Mouse (Mus musculus) left cerebral cortex, adult 2 months (tissue): ENCODE measurements around the gene Ube2d1. TPM values are rescaled to one million over a fixed set of nuclear protein-coding genes. Genes with fewer than 3 reads are reported as not detected.

Experiments
- DNase-seq, 2 experiments: peaks; one replicate each; pipeline ENCODE4 v3.0.0; 2021 to 2022; ENCODE audit warnings: low spot score in 2 of 2, mixed read lengths in 1 of 2; ENCODE audit errors: extremely low spot score in 1 of 2
- H3K27ac ChIP-seq: fragments of 200-600 bp; 2 replicates; pipeline ENCODE4 v1.8.1; 2022
- H3K4me3 ChIP-seq: fragments of 200-600 bp; 2 replicates; pipeline ENCODE4 v1.8.1; 2022
- CTCF ChIP-seq: fragments of 200-600 bp; IDR thresholded peaks from 2 replicates; pipeline ENCODE4 v1.8.1; 2022; ENCODE audit warnings: antibody characterized with exemption, mild to moderate bottlenecking, moderate library complexity
- intact Hi-C: fragments of 180-260 bp; cut with DNase I; formaldehyde crosslinking; loops from one replicate; pipeline ENCODE4 v1.15.1; 2025
- total RNA-seq, 2 experiments: library from RNA; stranded (reverse); gene quantifications; 2 replicates each; pipeline ENCODE4 v1.2.3; 2021

Gene Ube2d1
- total RNA-seq, 2 experiments from 2014 or later: 49.6 to 50.7 TPM

- Histone ChIP-seq H3K27ac (peak overlapping the region; percentile 61), H3K4me3 (no peak overlapping the region)
- DNase-seq: no peak
- TF ChIP-seq CTCF: no peak
- intact Hi-C loops: no loop called here
These were observed 35.8 kb downstream of the Ube2d1 start for GRCm38 (mm10) chr10:71249086-71249880.

- Histone ChIP-seq H3K4me3 (no peak overlapping the region), H3K27ac (no peak overlapping the region)
- no peak for TF ChIP-seq CTCF
- intact Hi-C loops: no loop called here
- no peak for DNase-seq
These were observed 38.1 kb downstream of the Ube2d1 start for GRCm38 (mm10) chr10:71246956-71247355.

DNA sequence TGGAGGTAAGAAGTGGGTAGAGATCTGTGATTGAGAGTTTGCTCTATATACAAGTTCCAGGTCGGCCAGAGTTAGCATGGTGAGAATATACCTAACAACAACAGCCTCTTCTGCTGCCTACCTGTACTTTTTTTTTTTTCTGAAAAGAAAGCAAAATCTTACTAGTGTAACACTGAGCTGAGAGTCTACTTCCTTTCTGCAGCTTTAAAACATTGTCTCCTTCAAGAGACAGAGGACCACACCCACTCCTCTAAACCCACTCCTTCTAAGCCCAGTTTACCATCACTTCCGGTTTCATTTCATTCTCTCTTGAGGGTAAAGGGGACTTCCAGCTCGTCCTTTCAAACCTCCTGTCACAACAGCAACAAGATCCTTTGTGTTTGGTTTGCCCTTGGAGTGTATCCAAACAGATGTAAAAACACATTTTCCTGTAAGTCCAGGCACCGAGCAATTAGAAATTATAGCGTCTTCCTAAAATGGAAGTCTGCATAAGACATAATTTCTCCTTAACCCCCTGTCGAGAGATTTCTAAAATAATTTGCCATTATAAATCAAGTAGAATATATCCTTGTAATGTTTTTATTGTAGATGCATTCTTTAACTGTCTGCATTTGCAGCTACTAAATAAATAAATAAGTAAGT, 45.5 kb downstream of the Ube2d1 start:
- no peak for TF ChIP-seq CTCF
- H3K27ac ChIP-seq: no peak overlapping the region
- H3K4me3 ChIP-seq: no peak overlapping the region
- DNase-seq: no peak
- intact Hi-C loops: no loop called here

GRCm38 (mm10) chr10:71238240-71238554, 46.9 kb downstream of the Ube2d1 start, which contains the start of gene Tfam:
TSS of gene Tfam (minus strand) at chr10:71238280.
- intact Hi-C loops: no loop called here
- TF ChIP-seq CTCF: no peak
- H3K27ac ChIP-seq: peak within 1 kb of the TSS; percentile 84
- peak within 1 kb of the TSS; percentile 88 for H3K4me3 ChIP-seq
- DNase-seq: no peak

- intact Hi-C loops: no loop called here
- Histone ChIP-seq H3K4me3 (peak overlapping the region; percentile 88), H3K27ac (peak overlapping the region; percentile 84)
- TF ChIP-seq CTCF: peak; percentile 15
- DNase-seq: peak; percentile 93 to 96
These were observed 47.4 kb downstream of the Ube2d1 start for GRCm38 (mm10) chr10:71237516-71238239.

- Histone ChIP-seq H3K27ac (no peak overlapping the region), H3K4me3 (no peak overlapping the region)
- intact Hi-C loops: no loop called here
- no peak for TF ChIP-seq CTCF
- DNase-seq: no peak
These were observed 51.0 kb downstream of the Ube2d1 start for GRCm38 (mm10) chr10:71234071-71234470.

DNA sequence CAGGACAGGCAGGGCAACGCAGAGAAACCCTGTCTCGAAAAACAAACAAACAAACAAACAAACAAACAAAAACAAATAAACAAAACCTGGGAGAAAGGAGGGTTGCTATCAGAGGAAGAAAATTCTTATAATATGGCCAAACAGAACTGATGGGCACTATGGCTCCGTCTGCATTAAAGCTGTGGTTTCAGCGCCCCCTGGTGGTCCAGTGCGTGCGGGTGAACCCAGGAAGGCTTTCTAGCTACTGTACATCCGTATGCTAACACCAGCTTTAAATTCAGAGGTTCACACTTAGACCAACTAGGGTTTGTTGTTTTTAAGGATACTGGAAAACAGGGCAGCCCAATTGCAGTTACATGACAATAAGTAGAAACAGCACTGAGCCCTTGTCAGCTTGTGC, 59.2 kb downstream of the Ube2d1 start:
- peak; percentile 90 for TF ChIP-seq CTCF
- Histone ChIP-seq H3K4me3 (no peak overlapping the region), H3K27ac (no peak overlapping the region)
- intact Hi-C loops: loop anchor here (10.0 kb wide), 2 partner anchors 861 to 911 kb away; no protein-coding TSS in a partner anchor
- peak; percentile 78 to 87 for DNase-seq

DNA sequence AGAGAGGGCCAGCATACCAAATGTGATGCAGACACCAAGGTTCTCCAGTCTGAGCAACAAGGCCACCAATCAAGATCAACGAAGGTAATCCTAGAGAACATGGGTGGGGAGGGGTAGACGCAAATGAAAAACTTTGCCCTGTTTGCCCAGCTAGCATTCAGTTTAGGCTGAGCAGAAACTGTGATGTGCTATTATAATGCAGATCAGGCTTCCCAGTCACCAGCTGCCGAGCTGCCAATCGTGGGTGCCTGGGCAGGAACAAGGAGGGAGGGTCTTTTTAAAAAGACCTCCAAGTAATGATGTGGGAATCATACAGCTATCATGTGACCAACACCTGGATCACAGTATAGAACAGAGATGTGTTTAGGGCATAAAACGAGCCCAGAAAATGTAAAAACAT, 62.0 kb downstream of the Ube2d1 start:
- H3K27ac ChIP-seq: no peak overlapping the region
- no peak for DNase-seq
- intact Hi-C loops: loop anchor here (10.0 kb wide), 2 partner anchors 858 to 908 kb away; no protein-coding TSS in a partner anchor
- H3K4me3 ChIP-seq: no peak overlapping the region
- no peak for TF ChIP-seq CTCF

DNA sequence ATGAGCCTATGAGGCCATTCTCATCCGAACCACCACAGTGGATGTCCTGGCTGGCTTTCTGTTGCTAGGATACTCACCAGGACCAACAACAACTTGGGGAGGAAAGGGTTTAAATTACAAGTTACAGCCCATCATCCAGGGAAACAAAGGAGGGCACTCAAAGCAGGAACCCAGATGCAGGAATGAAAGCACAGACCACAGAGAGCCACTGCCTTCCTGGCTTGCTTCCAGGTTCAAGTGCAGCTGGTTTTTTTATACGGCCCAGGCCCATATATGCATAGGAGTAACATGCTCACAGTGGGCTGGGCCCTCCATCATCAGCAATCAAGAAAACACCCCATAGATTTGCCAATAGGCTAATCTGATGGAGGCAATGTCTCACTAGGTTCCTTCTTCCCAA, 62.4 kb downstream of the Ube2d1 start:
- DNase-seq: no peak
- Histone ChIP-seq H3K4me3 (no peak overlapping the region), H3K27ac (no peak overlapping the region)
- intact Hi-C loops: loop anchor here (10.0 kb wide), 2 partner anchors 858 to 908 kb away; no protein-coding TSS in a partner anchor
- no peak for TF ChIP-seq CTCF

DNA sequence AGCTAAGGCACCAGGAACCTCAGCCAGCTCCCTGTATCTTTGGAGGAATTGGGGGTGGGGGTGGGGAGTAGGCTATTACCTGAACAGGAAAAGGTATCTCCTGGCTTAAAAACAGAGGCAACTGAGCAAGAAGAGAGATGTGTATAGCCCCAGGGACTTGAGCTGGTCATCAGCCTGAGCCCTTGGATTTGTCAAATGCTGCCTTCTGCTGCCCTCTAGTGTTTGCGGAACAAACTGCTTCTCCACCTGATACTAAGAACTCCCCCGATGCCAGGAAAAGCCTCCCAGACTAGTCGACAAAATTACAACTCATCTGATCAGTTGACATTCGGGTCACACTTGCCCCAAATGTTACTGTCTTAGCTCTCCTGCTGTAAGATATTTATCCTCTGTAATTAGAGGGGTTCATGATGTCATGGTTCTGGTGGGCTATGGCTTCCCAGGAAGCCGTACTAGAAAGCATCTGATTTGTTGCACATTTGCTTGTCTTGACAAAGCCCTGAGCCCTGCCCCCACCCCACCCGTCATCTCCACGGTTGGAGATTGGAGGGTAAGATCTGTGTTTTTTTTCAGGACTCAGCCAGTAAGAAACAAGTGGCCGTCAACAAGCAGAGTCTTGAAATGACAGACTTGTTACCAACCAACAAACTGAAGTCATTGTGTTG, 66.7 kb downstream of the Ube2d1 start:
- TF ChIP-seq CTCF: peak; percentile 88
- Histone ChIP-seq H3K27ac (no peak overlapping the region), H3K4me3 (no peak overlapping the region)
- intact Hi-C loops: loop anchor here (5.0 to 10.0 kb wide), 6 partner anchors 104 to 656 kb away; no protein-coding TSS in a partner anchor
- peak; percentile 79 to 87 for DNase-seq

GRCm38 (mm10) chr10:71215996-71216395, 69.1 kb downstream of the Ube2d1 start:
- DNase-seq: no peak
- intact Hi-C loops: loop anchor here (5.0 to 10.0 kb wide), 6 partner anchors 101 to 654 kb away; no protein-coding TSS in a partner anchor
- Histone ChIP-seq H3K4me3 (no peak overlapping the region), H3K27ac (no peak overlapping the region)
- TF ChIP-seq CTCF: no peak

Other genes with a start within 250 kb of the Ube2d1 start
- gene Bicc1, start 125.6 kb downstream of the Ube2d1 start, total RNA-seq: 1 to 10 TPM; 5.1 to 6.7 TPM
- 10 to 100 TPM; 34.0 to 41.1 TPM for gene Tfam, start 47.0 kb downstream of the Ube2d1 start, total RNA-seq
- gene Cisd1, start 59.7 kb upstream of the Ube2d1 start, total RNA-seq: 100 to 1,000 TPM; 119 to 131 TPM
- gene Ipmk, start 62.5 kb upstream of the Ube2d1 start, total RNA-seq: 10 to 100 TPM; 30.5 to 36.7 TPM